Mouse (Mus musculus) gastrocnemius, adult 2 months (tissue): Measurements from ENCODE around the gene Nrcam. TPM values are rescaled to one million over a fixed set of nuclear protein-coding genes. Genes with fewer than 3 reads are reported as not detected.
A peak's percentile ranks its signal among the peaks of the same experiment; 100 is the strongest.

Experiments
- DNase-seq: peaks from one replicate; pipeline ENCODE4 v3.0.0; 2022
- H3K27ac ChIP-seq: fragments of 200-600 bp; 2 replicates; pipeline ENCODE4 v1.8.1; 2022; ENCODE audit warnings: mild to moderate bottlenecking
- H3K4me3 ChIP-seq: fragments of 200-600 bp; 2 replicates; pipeline ENCODE4 v1.8.1; 2022; ENCODE audit warnings: mild to moderate bottlenecking, moderate library complexity
- CTCF ChIP-seq: fragments of 200-600 bp; IDR thresholded peaks from 2 replicates; pipeline ENCODE4 v1.8.1; 2022; ENCODE audit warnings: antibody characterized with exemption, mild to moderate bottlenecking, moderate library complexity
- intact Hi-C: fragments of 180-260 bp; cut with DNase I; formaldehyde crosslinking; loops from one replicate; pipeline ENCODE4 v1.15.1; 2025
- total RNA-seq, 2 experiments: library from RNA; stranded (reverse); gene quantifications; 2 replicates each; pipeline ENCODE4 v1.2.3; 2021

Nrcam gene
- total RNA-seq, 2 experiments from 2014 or later: 0.11 to 0.41 TPM

DNA sequence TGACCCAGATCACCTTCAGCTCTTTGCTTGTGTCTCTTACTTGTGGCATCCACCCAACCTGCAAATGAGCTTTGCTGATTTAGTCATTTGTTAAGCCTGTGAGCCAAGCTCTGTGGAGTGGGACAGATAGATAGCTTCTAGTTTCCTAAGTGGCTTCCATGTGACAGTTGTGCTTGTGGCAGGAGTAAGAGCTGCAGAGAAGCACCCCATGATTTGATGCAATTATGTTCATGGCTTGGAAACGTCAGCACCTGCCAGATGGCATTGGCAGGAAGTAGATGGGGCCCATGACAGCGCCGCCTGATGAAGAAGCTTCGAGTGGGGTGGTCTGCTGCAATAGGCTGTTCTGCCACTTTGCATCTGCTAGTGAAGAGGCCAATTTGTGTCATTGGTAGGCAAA, 186.4 kb downstream of the Nrcam start:
- no peak for DNase-seq
- Histone ChIP-seq H3K4me3 (no peak overlapping the region), H3K27ac (no peak overlapping the region)
- TF ChIP-seq CTCF: no peak
- intact Hi-C loops: no loop called here

DNA sequence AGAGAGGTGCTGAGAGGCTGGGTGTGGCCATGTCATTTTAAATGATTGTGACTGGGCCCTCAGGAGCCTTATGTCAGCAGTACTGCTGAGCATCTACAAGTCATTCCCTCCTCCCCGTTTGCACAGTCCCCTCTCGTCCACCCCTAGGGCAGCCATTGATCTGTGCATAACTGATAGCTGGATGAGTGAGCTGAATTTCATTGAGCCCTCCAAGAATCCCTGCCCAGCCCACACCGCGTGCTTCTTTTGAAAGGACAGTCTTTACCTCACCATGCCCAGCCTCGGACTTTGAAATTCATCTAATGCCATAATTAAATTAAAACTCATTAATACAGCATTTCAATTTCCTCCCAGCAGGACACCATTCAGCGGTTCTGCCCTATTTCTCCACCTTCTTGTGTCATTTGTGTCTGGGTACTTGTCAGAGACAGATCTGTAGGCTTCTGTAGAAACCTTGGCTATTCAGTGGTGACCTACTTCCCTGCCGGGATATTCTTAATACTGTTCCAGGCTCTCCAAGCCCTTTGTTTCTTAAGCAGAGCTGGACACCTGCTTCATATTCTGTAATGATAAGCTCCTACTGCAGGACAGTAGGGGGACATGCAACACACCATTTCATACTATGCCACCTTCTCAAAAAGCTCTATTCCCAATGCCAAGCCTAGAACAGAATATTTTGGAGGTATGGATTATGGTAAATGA, 190.9 kb downstream of the Nrcam start:
- Histone ChIP-seq H3K27ac (no peak overlapping the region), H3K4me3 (no peak overlapping the region)
- intact Hi-C loops: no loop called here
- no peak for DNase-seq
- TF ChIP-seq CTCF: no peak

DNA sequence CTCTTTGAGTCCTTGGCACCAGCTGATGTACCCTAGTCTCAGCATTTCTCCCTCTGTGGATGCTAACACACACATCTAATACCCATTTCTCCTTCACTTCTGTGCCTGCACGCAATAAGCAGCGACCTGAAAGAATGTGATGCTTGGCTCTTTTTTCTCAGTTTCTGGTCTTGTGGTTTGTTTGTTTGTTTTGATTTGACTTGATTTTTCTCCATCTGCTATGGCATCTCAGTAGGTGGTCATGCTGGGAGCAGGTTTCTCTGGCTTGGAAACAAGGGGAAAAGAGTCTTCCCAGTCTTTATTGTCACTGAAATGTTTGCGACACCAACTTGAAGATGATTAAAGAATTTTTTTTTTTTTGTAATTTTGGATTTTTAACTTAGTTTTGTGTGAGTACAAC, 192.8 kb downstream of the Nrcam start:
- TF ChIP-seq CTCF: no peak
- Histone ChIP-seq H3K4me3 (no peak overlapping the region), H3K27ac (no peak overlapping the region)
- intact Hi-C loops: no loop called here
- no peak for DNase-seq

DNA sequence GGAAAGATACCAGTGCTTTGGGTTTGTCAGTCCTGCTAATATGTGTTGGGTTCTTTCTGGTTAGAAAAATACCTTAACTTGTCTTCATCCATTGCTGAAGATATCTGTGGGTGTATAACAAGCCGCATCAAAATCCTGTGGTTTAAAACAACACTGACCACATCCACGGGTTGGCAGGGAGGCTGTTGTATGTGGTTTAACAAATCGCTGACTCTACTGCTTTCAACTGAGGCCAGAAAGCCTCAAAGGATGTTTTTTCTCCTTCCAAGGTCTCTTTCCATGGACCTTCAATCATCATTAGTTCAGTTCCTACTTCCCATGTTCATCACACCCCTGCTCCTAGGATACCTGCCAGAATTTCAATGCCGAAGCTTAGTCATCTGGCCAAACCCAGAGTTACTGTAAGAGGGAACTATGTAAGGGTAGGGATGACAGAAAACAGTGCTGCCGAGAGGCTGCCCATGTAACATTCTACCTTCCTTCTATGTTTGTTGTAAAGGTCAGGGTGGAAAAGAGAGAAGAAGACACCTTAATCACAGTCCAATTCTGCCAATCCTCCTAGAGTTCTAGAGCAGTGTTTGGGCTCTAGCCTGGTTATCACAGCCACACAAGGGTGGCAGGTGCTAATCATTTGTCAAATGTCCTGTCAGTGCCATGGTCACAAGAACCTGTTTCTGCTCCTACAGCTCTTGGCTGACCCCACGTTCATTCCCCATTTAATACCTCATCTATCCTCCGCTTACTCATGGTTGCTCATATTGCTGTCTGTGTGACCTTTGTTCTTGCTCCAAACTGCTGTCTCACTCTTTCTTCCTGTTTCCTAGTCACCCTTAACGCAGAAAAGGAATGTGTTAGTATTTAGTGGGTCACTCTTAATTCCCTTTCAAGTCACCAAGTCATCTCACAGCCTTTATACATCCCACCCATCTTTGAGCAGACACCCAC, 196.2 kb downstream of the Nrcam start:
- Histone ChIP-seq H3K27ac (no peak overlapping the region), H3K4me3 (no peak overlapping the region)
- no peak for TF ChIP-seq CTCF
- intact Hi-C loops: no loop called here
- DNase-seq: no peak

DNA sequence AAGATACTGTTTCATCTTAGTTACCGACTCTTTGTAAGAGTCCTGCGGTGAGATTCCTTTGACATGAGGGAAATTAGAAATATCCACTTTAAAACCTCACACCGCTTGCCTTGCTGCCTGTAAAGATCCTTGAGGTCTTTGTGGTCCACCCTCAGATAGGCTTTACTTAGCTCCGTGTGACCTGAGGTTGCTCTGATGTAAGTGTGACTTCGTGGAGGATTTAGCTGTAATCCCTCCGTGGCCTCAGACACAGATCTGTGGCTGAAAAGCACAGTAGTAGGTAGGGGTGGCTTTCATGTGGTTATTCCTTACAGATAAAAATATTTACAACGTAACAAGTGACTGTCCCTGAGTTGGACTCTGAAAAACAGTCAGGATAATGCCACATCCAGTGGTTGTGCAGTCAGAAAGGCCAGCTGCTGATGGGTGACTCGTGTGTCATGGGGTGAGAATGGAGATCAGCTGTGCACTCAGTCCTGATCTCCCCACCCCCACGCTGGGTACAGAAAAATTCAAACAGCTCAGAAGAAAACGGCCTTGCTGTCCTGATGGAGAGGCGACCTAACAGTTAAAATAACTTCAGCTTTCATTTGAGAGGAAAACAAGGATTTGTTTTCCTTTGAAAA, 199.8 kb downstream of the Nrcam start:
- H3K4me3 ChIP-seq: no peak overlapping the region
- no peak for DNase-seq
- intact Hi-C loops: no loop called here
- TF ChIP-seq CTCF: no peak
- no peak overlapping the region for H3K27ac ChIP-seq

DNA sequence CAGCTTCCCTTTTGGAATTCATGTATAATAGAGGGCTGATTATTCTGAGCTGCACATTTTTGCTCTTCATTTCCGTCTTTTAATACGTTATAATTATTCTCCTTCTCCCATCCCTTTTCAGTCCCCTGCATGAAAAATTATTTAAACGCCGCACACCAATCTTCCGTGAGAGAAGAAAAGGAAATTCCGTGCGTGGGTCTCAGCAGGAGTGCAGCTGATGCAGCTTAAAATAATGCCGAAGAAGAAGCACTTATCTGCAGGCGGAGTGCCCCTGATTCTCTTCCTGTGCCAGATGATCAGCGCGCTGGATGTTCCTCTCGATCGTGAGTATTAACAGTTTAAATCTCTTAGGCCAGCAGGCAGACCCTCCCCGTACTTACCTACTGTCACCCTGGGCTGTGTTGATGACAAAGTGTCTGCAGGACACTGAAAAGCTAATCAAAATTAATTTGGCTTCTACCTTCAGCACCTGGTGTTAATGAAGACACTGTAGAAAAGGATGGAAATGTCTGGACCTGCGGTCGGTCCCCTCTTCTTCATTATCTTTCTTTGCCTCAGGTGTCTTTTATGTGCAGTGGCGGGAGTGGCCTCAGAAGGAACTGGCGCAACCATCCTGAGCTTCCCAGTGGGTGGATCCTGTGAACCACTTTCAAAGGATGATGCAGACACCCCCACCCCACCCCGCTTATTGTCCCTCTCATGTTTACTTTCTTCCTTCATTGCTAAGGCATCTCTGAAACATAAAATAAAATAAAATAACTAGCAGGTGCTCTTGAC, 203.8 kb downstream of the Nrcam start:
- DNase-seq: no peak
- Histone ChIP-seq H3K27ac (no peak overlapping the region), H3K4me3 (no peak overlapping the region)
- intact Hi-C loops: no loop called here
- TF ChIP-seq CTCF: no peak

DNA sequence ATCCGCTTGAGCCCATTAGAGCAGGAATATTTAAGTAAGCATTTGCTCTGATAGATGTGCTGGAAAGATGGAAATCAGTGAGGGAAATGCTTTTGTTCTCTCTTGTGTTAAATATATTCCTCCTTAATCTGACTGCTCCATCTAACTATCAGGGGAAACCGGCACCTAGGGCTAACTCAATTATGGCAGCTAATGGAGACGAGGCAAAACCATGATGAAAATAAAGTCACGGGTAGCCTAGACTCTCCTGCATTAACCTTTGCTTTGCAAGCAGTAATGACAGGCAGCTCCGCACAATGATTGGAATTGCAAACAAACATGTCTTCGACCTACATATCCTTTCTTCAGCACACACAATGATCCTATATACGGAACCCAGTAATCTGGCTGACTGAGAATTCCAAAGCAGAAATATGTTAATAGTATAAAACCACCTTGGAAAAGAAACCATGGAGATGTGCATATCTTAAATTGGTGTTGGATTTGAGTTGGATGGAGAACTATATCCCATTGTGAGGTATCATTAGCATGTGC, 205.5 kb downstream of the Nrcam start:
- Histone ChIP-seq H3K27ac (no peak overlapping the region), H3K4me3 (no peak overlapping the region)
- no peak for DNase-seq
- no peak for TF ChIP-seq CTCF
- intact Hi-C loops: no loop called here

DNA sequence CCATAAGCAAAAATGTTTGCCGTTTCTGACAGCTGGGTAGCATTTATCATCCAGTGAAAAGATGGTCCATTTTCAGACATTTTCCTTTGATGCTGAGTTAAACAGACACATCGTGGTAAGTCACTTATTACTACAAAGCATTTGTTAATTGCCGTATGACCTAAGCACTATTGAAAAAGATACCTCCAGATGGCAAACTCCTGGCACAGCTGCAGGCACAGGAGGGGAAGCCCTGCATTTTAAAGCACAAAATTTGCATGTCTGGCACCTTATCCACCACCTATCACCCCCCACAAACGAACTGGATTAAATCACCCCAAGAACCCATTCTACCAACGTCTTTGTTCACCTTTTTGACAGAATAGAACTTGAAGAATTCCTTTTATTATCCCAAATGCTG, 206.9 kb downstream of the Nrcam start:
- no peak overlapping the region for H3K4me3 ChIP-seq
- H3K27ac ChIP-seq: no peak overlapping the region
- DNase-seq: no peak
- intact Hi-C loops: no loop called here
- TF ChIP-seq CTCF: no peak

DNA sequence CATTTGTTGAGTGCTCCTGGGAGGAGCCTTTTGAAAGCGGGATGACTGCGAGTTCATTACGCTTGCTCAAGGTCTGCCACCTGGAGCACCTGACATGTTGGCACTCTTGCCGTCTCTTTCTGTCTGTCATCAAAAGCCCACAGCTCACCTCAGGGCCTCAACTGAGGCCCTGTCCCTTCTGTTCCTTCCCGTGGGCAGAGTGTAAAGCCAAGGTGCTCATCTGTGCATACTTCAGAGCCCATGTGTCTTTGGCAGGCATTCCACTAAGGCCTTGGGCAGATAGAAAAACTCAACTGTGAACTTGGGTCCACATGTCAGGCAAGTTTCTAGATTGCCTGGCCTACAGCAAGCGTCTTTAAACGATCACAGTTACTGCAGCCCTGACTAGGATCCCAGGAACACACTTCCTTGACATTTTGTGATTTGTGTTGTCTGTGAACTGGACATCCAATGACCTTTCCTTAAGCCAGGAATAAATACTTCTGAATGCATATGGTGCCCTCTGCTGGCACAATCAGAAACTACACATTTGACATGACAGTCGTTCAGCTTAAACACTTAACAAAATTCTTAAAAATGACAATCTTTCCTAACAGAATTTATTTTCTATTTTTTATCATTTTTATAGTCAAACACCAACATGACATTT, 219.2 kb downstream of the Nrcam start:
- H3K4me3 ChIP-seq: no peak overlapping the region
- no peak overlapping the region for H3K27ac ChIP-seq
- peak; percentile 66 for DNase-seq
- intact Hi-C loops: loop anchor here (2.0 kb wide), 1 partner anchor 257 kb away; no protein-coding TSS in a partner anchor
- peak; percentile 83 for TF ChIP-seq CTCF

DNA sequence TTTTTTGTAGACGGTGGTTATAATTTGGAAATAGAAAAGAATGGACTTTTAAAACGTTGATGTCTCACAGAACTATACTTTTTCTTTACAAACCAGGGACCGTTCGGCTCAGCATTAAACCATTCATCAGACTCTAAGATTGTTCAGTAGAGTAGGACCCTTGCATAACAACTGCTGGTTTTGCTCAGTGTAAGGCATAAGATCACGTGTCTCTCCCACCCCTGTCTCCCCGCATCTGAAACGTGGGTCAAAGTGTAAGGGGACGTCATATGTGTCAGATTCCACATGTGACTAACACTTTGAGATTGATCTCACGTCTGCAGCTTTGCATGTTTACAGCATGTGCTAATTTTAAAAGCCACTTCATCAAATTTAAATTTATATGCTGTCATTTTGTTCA, 219.8 kb downstream of the Nrcam start:
- Histone ChIP-seq H3K4me3 (no peak overlapping the region), H3K27ac (no peak overlapping the region)
- TF ChIP-seq CTCF: no peak
- intact Hi-C loops: no loop called here
- DNase-seq: no peak

DNA sequence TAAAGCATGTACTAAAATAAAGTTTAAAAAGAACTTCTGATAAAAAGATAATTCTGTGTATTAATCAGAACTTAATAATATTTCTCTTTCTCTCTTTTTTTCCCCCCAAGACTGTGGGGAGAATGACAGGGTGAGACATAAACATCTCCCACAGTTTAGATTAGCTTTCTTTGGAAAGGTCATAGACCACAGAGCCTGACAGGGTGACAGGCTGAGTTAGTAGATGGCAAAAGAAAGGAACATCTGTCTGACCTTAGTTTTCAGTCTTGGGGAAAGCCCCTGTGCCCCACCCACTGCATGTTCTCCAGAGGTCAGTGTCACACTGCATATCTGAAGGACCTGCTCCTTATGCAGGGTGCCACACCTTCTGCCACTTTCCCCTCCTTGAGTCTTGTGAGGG, 222.9 kb downstream of the Nrcam start:
- Histone ChIP-seq H3K4me3 (no peak overlapping the region), H3K27ac (no peak overlapping the region)
- intact Hi-C loops: no loop called here
- no peak for DNase-seq
- TF ChIP-seq CTCF: no peak

DNA sequence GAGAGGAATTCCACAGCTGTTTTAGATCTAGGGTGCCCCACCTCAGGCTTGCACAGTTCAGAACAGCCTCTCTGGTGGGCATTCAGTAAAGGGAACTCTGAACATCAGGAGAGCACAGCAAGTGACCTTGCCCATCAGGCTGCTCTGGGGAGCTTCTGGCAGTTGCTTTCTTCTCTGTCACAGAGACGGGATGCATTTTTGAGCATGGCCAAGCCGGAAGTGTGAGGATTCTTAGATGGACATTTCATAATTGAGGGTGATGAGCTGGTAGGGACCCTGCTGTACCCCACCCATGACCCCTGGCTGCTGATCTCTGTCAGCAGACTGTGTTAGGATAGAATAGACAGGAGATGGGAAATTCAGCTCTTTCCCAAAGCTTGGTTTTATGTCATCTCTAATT, 225.4 kb downstream of the Nrcam start:
- intact Hi-C loops: no loop called here
- no peak overlapping the region for H3K4me3 ChIP-seq
- no peak for TF ChIP-seq CTCF

More for the DNA sequence above, 225.4 kb downstream of the Nrcam start:
- H3K27ac ChIP-seq: no peak overlapping the region
- DNase-seq: no peak
